Mouse (Mus musculus): Measurements from ENCODE around the gene Tmem95. TPM values are rescaled to one million over a fixed set of nuclear protein-coding genes. Genes with fewer than 3 reads are reported as not detected.

Tmem95 gene
- polyA plus RNA-seq, 1 experiment from 2014 or later: not detected

- Histone ChIP-seq H3K4me3 (ENCODE audit: inconsistent target) (peak within 1 kb of the TSS; percentile 69), H3K79me2 (ENCODE audit: inconsistent target) (no peaks in the 10 kb centered on the region; the same call in 1 of the 2 replicates), H3K27ac (peak within 1 kb of the TSS; percentile 87), H3K36me3 (ENCODE audit: inconsistent target) (peaks cover 22% of the 10 kb centered on the region)
- WGBS (ENCODE audit: missing documents): under 1% methylated on average over 38 of the region's 38 CpGs
Observed at GRCm38 (mm10) chr11:69900471-69901405, 22.9 kb upstream of the Tmem95 start, which contains the start of the genes 2810408A11Rik and Neurl4. TSS of gene 2810408A11Rik (minus strand) at chr11:69900987. TSS of gene Neurl4 (plus strand) at chr11:69901072.

DNA sequence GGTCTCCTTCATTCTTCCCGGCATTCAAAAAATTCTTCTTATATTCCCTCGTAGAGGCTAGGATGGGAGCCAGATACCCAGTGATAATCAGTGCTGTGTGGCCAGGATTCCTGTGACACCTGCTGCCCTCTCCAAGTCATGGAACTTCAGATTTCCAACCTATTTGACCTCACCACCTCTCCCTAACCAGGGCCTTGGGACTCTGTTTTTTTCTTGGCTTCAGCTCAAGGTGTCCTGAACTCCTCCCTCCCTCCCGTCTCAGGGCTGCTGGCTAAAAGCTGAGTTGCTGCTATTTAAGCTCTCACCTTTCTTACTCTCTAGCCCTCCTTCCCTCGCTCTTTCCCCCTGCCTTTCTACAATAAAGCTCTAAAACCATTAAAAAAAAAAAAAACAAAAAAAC, 22.1 kb upstream of the Tmem95 start:
- Histone ChIP-seq H3K79me2 (ENCODE audit: inconsistent target) (no peaks in the 10 kb centered on the region; the same call in 1 of the 2 replicates), H3K27ac (no peak overlapping the region), H3K4me3 (ENCODE audit: inconsistent target) (no peak overlapping the region), H3K36me3 (ENCODE audit: inconsistent target) (peaks cover 14% of the 10 kb centered on the region)
- WGBS (ENCODE audit: missing documents): 46% methylated on average over 2 of the region's 4 CpGs

DNA sequence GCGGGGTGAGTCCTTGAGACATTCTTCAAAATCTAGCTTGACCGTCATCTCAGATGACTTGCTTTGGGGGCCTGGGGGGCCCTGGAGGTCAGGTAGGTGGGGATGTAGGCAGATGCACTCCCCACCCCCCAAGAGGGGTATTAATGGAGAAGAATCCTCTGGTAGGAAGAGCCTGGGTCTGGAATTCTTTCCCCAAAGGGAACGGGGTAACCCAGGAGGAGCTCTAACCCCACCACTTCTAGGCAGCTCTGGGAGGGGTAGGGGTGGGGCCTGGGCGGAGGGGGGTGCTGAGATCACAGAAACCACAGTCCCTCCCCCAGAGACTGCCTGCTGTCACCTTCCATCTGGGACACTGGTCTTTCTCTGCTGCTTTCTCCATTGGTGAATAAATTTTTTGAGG, 17.5 kb upstream of the Tmem95 start, which contains the start of gene Acap1:
Gene Acap1 (minus strand): TSS at position 249 of the 400 bp plus-strand sequence.
- Histone ChIP-seq H3K27ac (no peak within 1 kb of the TSS), H3K4me3 (ENCODE audit: inconsistent target) (no peak within 1 kb of the TSS), H3K79me2 (ENCODE audit: inconsistent target) (no peaks in the 10 kb centered on the region), H3K36me3 (ENCODE audit: inconsistent target) (no peaks in the 10 kb centered on the region)
- 17% methylated on average over 4 of the region's 4 CpGs for WGBS (ENCODE audit: missing documents)

- no peaks in the 10 kb centered on the region for H3K36me3 ChIP-seq (ENCODE audit: inconsistent target)
- no peak overlapping the region for H3K4me3 ChIP-seq (ENCODE audit: inconsistent target)
- no peak overlapping the region for H3K27ac ChIP-seq
- WGBS (ENCODE audit: missing documents): 16% methylated on average over 5 of the region's 5 CpGs
- no peaks in the 10 kb centered on the region for H3K79me2 ChIP-seq (ENCODE audit: inconsistent target)
Observed at GRCm38 (mm10) chr11:69894671-69895070, 16.9 kb upstream of the Tmem95 start.

GRCm38 (mm10) chr11:69891482-69891881, 13.7 kb upstream of the Tmem95 start:
- WGBS (ENCODE audit: missing documents): 92% methylated on average over 4 of the region's 4 CpGs
- H3K27ac ChIP-seq: no peak overlapping the region

GRCm38 (mm10) chr11:69886907-69887635, 9.3 kb upstream of the Tmem95 start:
- no peak overlapping the region for H3K27ac ChIP-seq
- no peaks in the 10 kb centered on the region for H3K79me2 ChIP-seq (ENCODE audit: inconsistent target)
- H3K36me3 ChIP-seq (ENCODE audit: inconsistent target): no peaks in the 10 kb centered on the region
- WGBS (ENCODE audit: missing documents): 91% methylated on average over 8 of the region's 8 CpGs
- no peak overlapping the region for H3K4me3 ChIP-seq (ENCODE audit: inconsistent target)

More at GRCm38 (mm10) chr11:69891482-69891881, 13.7 kb upstream of the Tmem95 start:
- no peaks in the 10 kb centered on the region for H3K36me3 ChIP-seq (ENCODE audit: inconsistent target)
- H3K4me3 ChIP-seq (ENCODE audit: inconsistent target): no peak overlapping the region
- H3K79me2 ChIP-seq (ENCODE audit: inconsistent target): no peaks in the 10 kb centered on the region

DNA sequence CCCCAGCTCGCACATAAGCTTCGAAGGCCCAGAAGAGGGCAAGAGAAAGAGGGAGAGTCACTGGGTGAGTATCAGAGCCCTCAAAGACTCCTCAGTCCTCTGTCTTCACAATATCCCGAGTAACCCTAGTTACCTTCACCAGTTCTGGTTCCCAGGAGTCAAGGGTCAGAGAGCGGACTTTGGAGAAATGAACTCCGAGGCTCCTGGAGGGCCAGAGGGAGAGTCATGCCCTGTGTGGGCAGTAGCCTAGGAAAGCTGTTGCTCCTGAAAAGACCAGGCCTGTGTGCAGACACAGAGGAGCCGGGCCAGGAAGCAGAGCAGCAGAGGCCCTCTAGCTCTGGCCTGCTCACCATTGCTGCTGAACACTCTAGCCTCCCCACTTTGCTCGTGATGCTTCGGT, 6.8 kb upstream of the Tmem95 start:
- H3K79me2 ChIP-seq (ENCODE audit: inconsistent target): peaks cover 9% of the 10 kb centered on the region
- H3K4me3 ChIP-seq (ENCODE audit: inconsistent target): no peak overlapping the region
- WGBS (ENCODE audit: missing documents): 91% methylated on average over 8 of the region's 8 CpGs
- no peaks in the 10 kb centered on the region for H3K36me3 ChIP-seq (ENCODE audit: inconsistent target)
- no peak overlapping the region for H3K27ac ChIP-seq

DNA sequence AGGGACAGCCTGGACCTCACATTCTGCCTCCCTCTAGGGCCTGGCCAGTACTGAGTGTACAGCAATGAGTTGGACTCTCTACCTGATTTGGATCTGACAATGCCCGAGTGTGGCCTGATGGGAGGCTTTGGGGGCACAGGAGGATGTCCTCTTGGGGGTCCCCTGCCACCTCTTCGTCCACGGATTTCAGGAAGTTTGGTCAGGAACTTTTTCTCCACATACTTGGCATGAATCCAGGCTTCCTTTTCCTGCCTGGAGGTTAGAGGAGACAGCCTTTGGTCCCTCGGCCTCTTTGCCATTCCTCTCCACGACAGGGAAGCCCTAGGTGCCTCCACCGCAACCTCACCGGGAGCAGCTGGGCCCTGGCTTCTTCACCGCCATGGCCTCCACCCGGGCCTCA, 6.4 kb upstream of the Tmem95 start:
- Histone ChIP-seq H3K27ac (no peak overlapping the region), H3K36me3 (ENCODE audit: inconsistent target) (no peaks in the 10 kb centered on the region), H3K79me2 (ENCODE audit: inconsistent target) (peaks cover 13% of the 10 kb centered on the region), H3K4me3 (ENCODE audit: inconsistent target) (no peak overlapping the region)
- WGBS (ENCODE audit: missing documents): 67% methylated on average over 8 of the region's 9 CpGs

DNA sequence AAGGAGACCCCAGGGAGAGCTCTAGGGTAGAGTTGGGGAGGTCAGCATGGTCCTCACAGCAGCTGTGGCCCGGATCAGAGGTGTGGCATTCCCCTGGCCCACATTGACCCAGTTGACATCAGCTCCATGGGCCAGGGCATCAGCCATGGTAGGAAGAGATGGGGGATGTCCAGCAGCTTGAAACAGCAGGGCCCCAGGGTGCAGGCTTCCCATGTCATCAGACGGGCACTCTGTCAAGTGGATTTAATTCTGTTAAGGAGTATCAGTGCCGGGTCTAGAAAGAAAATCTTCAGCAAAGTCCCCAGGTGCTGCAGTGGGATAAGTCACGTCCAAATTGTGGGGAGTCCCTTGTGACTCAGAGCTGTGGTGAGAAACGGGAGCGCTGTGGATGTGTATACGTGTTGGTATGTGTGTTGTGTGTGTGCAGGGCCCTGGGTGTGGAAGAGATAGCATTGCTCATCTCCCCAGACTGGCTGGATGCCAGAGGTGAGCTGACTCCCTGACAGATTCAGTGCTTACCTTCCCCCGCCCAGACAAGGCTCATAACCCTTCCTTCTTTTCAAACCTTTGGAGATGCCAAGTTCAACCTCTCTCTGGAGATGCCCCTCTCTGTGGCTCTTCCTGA, 5.8 kb upstream of the Tmem95 start:
- Histone ChIP-seq H3K27ac (no peak overlapping the region), H3K79me2 (ENCODE audit: inconsistent target) (peaks cover 16% of the 10 kb centered on the region), H3K4me3 (ENCODE audit: inconsistent target) (no peak overlapping the region), H3K36me3 (ENCODE audit: inconsistent target) (no peaks in the 10 kb centered on the region)
- 91% methylated on average over 7 of the region's 8 CpGs for WGBS (ENCODE audit: missing documents)

DNA sequence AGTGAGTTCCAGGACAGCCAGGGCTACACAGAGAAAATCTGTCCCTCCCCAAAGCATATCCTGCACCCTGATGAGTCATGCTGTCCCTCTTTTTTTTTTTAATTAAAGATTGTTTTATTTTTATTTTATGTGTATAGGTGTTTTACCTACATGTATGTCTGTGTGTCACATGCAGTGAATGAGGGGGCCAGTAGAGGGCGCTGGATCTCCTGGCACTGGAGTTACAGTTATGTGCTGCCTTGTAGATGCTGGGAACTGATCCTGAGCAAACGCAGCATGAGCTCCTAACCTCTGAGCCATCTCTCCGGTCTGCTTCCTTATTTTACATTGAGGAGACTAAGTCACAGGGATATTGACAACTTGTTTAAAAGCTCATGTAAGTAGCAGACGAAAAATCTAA, 5.2 kb upstream of the Tmem95 start:
- Histone ChIP-seq H3K79me2 (ENCODE audit: inconsistent target) (peaks cover 16% of the 10 kb centered on the region), H3K27ac (no peak overlapping the region), H3K36me3 (ENCODE audit: inconsistent target) (no peaks in the 10 kb centered on the region), H3K4me3 (ENCODE audit: inconsistent target) (no peak overlapping the region)
- 92% methylated on average over 4 of the region's 4 CpGs for WGBS (ENCODE audit: missing documents)

DNA sequence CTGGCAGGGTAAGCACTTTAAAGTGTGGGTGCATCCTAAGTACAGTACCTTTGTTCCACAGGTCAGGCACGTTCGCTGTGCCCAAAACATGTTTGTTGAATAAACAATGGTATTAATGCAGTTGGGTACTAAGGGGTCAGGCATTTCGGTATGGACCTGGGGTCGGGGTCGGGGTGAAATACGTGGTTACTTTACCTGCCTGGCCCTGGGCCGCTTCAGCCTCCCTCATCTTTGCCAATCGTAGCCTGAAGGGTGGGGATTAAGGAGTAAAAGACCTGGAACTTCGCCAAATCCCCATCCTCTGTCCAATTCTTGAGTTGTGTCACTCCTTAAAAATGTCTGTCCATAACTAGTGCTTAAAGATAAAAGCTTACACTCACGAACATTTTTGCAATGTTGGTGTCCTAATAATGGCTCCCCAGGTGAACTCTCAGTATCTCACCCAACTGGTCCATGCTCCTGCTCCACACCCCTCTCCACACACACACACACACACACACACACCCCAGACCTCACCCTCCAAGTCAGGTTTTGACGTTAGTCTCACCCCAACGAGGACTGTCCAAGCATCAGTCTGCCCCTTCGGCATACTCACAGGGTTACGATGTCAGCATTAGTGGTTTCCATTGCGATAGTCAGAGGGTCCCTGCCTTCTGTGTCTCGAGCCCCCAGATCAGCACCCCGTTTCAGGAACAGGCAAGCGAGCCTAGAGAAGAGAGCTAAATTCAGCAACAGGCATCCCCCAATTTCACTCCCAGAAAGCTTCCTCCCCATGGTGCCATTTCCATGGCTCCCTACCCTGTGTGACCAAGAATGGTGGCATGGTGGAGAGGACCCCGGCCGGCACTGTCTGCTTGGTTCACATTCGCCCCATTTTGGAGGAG, 4.2 kb upstream of the Tmem95 start:
- 83% methylated on average over 20 of the region's 21 CpGs for WGBS (ENCODE audit: missing documents)

GRCm38 (mm10) chr11:69880853-69881603, 3.2 kb upstream of the Tmem95 start, which contains the start of gene Kctd11:
TSS of gene Kctd11 (minus strand) at chr11:69881406.
- Histone ChIP-seq H3K4me3 (ENCODE audit: inconsistent target) (peak within 1 kb of the TSS; percentile 69), H3K36me3 (ENCODE audit: inconsistent target) (no peaks in the 10 kb centered on the region), H3K79me2 (ENCODE audit: inconsistent target) (peaks cover 16% of the 10 kb centered on the region), H3K27ac (peak within 1 kb of the TSS; percentile 61)
- WGBS (ENCODE audit: missing documents): under 1% methylated on average over 46 of the region's 46 CpGs

More for the DNA sequence above, 4.2 kb upstream of the Tmem95 start:
- Histone ChIP-seq H3K79me2 (ENCODE audit: inconsistent target) (peaks cover 16% of the 10 kb centered on the region), H3K36me3 (ENCODE audit: inconsistent target) (no peaks in the 10 kb centered on the region), H3K27ac (no peak overlapping the region), H3K4me3 (ENCODE audit: inconsistent target) (peak overlapping the region; percentile 69; the same call in 1 of the 2 replicates)

GRCm38 (mm10) chr11:69880506-69880852, 2.7 kb upstream of the Tmem95 start:
- H3K27ac ChIP-seq: peak overlapping the region; percentile 61
- WGBS (ENCODE audit: missing documents): 0% methylated on average over 18 of the region's 18 CpGs
- H3K4me3 ChIP-seq (ENCODE audit: inconsistent target): peak overlapping the region; percentile 69
- no peaks in the 10 kb centered on the region for H3K36me3 ChIP-seq (ENCODE audit: inconsistent target)
- peaks cover 16% of the 10 kb centered on the region for H3K79me2 ChIP-seq (ENCODE audit: inconsistent target)

Measured in macrophage (primary cell).